Mouse (Mus musculus): ENCODE results near the gene Igsf3. TPM values are rescaled to one million over a fixed set of nuclear protein-coding genes. Genes with fewer than 3 reads are reported as not detected.

The Igsf3 gene
- polyA plus RNA-seq, 1 experiment from 2014 or later = 79.1 TPM

DNA sequence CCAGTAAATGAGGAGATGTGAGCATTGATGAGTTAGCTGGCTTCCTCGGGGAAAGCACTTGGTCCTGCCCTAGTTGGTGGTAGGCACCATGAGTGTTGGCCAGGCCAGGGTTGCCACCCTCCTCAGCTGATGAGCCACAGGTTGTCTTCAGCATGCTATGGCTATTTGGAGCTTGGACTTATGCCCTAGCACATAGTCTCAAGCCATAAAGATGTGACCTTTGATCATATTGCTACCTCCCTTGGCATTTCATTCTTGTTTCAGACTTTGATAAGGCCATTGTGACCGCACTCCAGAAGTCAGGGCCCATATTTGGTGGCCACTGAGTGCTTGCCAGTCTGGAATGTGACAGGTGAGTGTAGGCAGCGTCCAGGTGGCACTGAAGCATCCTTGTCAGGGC is 19.2 kb downstream of the Igsf3 start:
- Histone ChIP-seq H3K27me3 (0 out of 2 replicates have a peak, but pooled peaks cover 9% of the 10 kb centered on the region), H3K9ac (replicated peaks) (no peak overlapping the region), H3K4me2 (replicated peaks) (no peak overlapping the region), H3K9me3 (no peaks in the 10 kb centered on the region), H3K4me1 (replicated peaks) (peaks cover 93% of the 10 kb centered on the region), H3K27ac (no peak overlapping the region), H3K36me3 (no peaks in the 10 kb centered on the region), H3K4me3 (replicated peaks) (no peak overlapping the region)
- ATAC-seq = no peak
- WGBS = 91% methylated on average over 3 of the region's 3 CpGs

DNA sequence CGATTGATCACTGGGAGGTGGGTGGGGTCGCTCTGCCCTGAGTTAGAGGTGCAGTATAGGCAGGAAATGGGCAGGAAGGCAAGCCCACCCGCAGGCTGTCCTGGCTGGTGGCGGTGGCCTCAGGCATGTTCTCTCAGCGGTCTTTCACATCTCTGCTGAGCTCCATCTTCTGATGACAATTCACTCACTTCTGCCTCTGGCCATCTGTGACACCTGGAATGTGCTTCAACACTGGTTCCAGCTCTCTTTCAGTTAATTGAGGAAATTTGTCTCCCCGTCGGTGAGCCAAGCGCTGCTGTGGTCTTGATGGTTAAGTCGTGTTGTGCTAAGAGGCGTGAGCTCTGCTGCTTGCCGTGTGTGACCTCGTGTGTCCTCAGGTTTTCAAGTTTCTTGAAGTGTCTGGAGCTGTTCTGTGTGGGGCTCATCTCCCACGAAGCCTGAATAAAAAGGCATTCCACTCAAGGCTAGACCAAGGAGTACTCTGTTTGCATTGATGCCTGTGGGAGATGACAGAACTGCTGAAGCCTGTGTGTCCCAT is 19.9 kb downstream of the Igsf3 start:
- no peak overlapping the region for H3K4me2 ChIP-seq (replicated peaks)
- no peaks in the 10 kb centered on the region for H3K9me3 ChIP-seq
- H3K27ac ChIP-seq = no peak overlapping the region
- H3K4me3 ChIP-seq (replicated peaks) = no peak overlapping the region
- peaks cover 86% of the 10 kb centered on the region for H3K4me1 ChIP-seq (replicated peaks)
- no peak for ATAC-seq
- H3K36me3 ChIP-seq = no peaks in the 10 kb centered on the region
- 74% methylated on average over 13 of the region's 13 CpGs for WGBS
- H3K27me3 ChIP-seq = 0 out of 2 replicates have a peak, but pooled peaks cover 6% of the 10 kb centered on the region
- H3K9ac ChIP-seq (replicated peaks) = no peak overlapping the region

DNA sequence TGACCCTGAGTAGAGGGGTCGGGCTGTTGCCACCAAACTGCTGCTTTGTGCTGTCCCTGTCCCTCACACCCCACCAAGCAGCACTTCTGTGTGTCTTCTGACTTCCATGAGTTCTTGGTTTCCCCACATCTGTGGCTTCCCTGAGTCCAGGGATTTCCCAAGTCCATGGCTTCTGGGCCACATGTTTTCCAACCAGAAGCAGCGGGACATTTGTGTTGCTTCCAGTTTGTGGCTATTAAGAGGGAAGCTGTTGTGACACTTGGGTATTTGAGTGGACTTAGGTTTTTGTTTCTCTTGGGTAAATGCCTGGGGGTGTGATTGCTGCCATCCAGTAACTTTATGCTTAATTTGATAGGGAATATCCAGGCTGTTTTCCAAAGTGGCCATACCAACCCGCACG is 20.5 kb downstream of the Igsf3 start:
- Histone ChIP-seq H3K4me3 (replicated peaks) (no peak overlapping the region), H3K4me1 (replicated peaks) (peaks cover 83% of the 10 kb centered on the region), H3K27me3 (0 out of 2 replicates have a peak, but pooled peaks cover 6% of the 10 kb centered on the region), H3K36me3 (no peaks in the 10 kb centered on the region), H3K27ac (no peak overlapping the region), H3K4me2 (replicated peaks) (no peak overlapping the region), H3K9me3 (no peaks in the 10 kb centered on the region), H3K9ac (replicated peaks) (no peak overlapping the region)
- no peak for ATAC-seq
- WGBS = 81% methylated on average over 4 of the region's 4 CpGs

DNA sequence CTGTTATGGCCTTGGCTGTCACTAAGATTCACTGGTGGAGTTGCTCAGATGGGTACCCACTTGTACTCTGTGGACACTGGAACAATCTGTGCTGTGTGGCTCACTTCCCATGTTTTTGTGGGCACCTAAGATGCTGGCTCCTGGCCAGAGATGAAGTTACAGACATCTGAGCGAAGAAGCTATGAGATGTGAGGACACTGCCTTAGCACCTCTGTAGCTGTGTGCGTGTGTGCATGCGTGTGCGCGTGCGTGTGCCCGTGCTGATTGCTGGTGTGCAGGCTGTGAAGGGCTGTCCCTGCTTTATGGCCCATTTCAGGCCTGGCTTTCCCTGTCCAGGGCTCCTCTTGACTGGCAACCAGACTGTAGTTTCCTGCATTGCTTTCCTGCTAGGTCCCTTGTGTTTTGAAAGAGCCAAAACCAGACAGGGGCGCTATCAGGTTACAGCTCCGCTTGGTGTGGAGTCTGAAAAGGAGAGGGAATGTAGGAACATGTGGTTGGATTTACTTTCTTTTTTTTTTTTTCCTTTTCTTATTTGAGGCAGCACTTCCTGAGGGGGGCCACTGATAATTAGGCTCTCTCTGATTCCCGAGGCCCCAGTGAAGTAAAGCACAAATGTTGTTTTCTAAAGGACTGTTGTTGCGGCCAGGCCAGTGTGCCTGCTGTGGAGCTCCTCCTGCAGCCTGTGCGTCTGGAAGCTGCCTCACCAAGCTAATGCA is 21.3 kb downstream of the Igsf3 start:
- no peak for ATAC-seq

DNA sequence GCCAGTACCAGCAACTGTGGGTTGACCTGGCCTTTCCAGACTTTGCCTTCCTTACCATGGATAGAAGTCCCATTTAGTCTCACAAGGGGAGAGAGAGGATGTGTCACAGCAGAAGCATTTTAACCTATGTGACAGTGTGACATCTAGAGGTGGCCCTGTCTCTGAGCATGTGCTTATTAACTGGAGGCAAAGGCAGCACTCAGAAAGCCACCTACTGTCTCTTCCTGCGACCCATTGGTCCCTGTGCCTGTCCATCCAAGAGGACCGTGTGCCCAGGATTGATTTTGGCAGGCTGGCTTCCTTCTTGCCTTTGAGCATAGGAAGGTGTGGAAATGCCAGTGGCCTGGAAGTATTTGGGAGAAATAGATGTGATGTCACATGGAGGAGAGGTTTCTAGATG is 22.0 kb downstream of the Igsf3 start:
- 0 out of 2 replicates have a peak, but pooled peaks cover 6% of the 10 kb centered on the region for H3K27me3 ChIP-seq
- no peak for ATAC-seq
- H3K36me3 ChIP-seq = no peaks in the 10 kb centered on the region
- no peaks in the 10 kb centered on the region for H3K9me3 ChIP-seq
- H3K9ac ChIP-seq (replicated peaks) = no peak overlapping the region
- no peak overlapping the region for H3K4me3 ChIP-seq (replicated peaks)
- H3K4me1 ChIP-seq (replicated peaks) = peaks cover 68% of the 10 kb centered on the region
- 72% methylated on average over 2 of the region's 2 CpGs for WGBS
- H3K4me2 ChIP-seq (replicated peaks) = no peak overlapping the region
- H3K27ac ChIP-seq = 0 out of 2 replicates have a peak overlapping the region, but pooled peaks have one; percentile 21

More for the DNA sequence above, 21.3 kb downstream of the Igsf3 start:
- H3K4me1 ChIP-seq (replicated peaks) = peaks cover 75% of the 10 kb centered on the region
- no peak overlapping the region for H3K4me3 ChIP-seq (replicated peaks)
- H3K9ac ChIP-seq (replicated peaks) = no peak overlapping the region
- no peak overlapping the region for H3K4me2 ChIP-seq (replicated peaks)
- no peaks in the 10 kb centered on the region for H3K36me3 ChIP-seq
- no peaks in the 10 kb centered on the region for H3K9me3 ChIP-seq
- 46% methylated on average over 12 of the region's 12 CpGs for WGBS
- 0 out of 2 replicates have a peak overlapping the region, but pooled peaks have one; percentile 40 for H3K27ac ChIP-seq
- 0 out of 2 replicates have a peak, but pooled peaks cover 6% of the 10 kb centered on the region for H3K27me3 ChIP-seq

DNA sequence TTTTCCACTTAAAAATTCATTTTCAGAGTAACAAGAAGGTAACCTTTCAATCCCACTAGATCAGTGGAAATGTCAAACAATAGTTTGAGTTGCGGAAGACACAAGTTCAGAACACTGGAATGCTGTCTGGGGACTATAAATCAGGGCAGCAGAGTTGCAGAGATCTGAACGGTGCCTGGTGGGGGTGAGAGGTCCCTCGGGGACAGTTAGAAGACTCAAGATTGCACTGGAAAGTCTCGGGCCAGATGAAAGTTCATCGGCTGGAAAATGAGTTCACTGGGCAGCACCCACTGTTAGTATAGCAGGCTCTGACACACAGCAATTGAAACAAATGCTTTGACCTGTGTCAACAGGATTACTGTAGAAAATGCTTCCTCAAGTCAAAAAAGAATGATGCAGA is 24.6 kb downstream of the Igsf3 start:
- ATAC-seq = no peak
- 68% methylated on average over 5 of the region's 5 CpGs for WGBS
- no peak overlapping the region for H3K27ac ChIP-seq

DNA sequence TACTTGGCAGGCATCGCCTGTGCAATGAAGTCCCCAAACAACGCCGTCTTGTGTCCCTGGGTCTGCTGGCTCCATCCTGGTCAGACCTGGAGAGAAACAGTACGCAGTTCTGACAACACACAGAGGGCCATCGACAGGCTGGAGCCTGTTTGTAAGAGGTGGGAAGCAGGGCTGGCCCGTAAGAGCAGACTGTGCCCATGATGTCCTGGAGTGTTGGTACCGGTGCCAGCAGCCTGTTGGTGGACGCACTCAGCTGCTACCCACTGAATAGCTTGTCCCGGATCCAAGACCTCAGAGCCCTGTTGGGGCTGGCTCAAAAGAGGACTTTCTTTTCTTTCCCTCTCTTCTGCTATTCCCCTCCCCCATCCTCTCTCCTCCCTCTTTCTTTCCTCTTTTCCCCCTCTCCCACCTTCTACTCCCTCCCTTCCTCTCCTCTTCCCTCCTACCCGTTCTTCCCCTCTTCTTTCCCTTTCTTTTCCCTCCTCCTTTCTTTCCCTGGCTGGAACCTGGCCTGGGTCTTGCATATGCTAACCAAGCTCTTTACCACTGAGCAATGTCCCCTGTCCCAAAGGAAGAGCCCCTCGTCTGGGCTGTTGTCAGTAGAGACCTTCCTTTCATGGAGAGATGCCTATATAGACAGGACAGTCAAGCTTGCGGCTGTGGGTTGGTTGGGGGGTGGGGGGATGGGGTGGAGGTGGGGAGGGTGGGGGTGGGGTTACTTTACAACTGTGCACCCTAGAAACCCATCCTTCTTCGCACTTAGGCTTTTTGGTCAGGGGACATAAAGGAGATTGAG is 27.9 kb downstream of the Igsf3 start:
- ATAC-seq = peak; percentile 38
- no peak overlapping the region for H3K4me3 ChIP-seq (replicated peaks)
- 68% methylated on average over 13 of the region's 13 CpGs for WGBS
- no peaks in the 10 kb centered on the region for H3K9me3 ChIP-seq
- no peaks in the 10 kb centered on the region for H3K27me3 ChIP-seq
- no peak overlapping the region for H3K9ac ChIP-seq (replicated peaks)
- H3K4me1 ChIP-seq (replicated peaks) = peaks cover 47% of the 10 kb centered on the region
- no peak overlapping the region for H3K4me2 ChIP-seq (replicated peaks)
- no peak overlapping the region for H3K27ac ChIP-seq
- H3K36me3 ChIP-seq = no peaks in the 10 kb centered on the region

More for the DNA sequence above, 24.6 kb downstream of the Igsf3 start:
- Histone ChIP-seq H3K27me3 (0 out of 2 replicates have a peak, but pooled peaks cover 2% of the 10 kb centered on the region), H3K9me3 (no peaks in the 10 kb centered on the region), H3K36me3 (no peaks in the 10 kb centered on the region), H3K4me2 (replicated peaks) (no peak overlapping the region), H3K4me1 (replicated peaks) (peaks cover 63% of the 10 kb centered on the region), H3K9ac (replicated peaks) (no peak overlapping the region), H3K4me3 (replicated peaks) (no peak overlapping the region)

DNA sequence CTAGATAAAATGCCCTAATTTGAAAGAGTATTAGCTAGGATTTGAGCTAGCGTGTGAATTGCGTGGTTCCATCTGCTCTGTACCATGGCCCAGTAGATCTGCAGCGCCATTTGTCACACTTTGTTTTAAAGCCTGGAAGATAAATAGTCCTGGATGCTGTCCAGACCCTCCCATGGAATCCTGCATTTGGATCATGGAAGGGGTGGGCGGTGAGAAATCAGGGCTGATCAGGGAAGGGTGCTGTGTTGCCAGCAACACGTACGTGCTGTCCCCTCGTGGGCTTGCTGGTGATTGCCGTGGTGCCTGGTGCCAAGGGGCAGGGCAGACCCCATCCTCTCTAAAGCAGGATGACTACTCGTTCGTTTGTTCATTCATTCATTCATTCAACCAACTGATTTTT is 28.6 kb downstream of the Igsf3 start:
- Histone ChIP-seq H3K9me3 (no peaks in the 10 kb centered on the region), H3K36me3 (no peaks in the 10 kb centered on the region), H3K27me3 (no peaks in the 10 kb centered on the region), H3K4me1 (replicated peaks) (peaks cover 48% of the 10 kb centered on the region), H3K4me2 (replicated peaks) (no peak overlapping the region), H3K27ac (no peak overlapping the region), H3K4me3 (replicated peaks) (no peak overlapping the region), H3K9ac (replicated peaks) (no peak overlapping the region)
- WGBS = 85% methylated on average over 10 of the region's 10 CpGs
- ATAC-seq = no peak

DNA sequence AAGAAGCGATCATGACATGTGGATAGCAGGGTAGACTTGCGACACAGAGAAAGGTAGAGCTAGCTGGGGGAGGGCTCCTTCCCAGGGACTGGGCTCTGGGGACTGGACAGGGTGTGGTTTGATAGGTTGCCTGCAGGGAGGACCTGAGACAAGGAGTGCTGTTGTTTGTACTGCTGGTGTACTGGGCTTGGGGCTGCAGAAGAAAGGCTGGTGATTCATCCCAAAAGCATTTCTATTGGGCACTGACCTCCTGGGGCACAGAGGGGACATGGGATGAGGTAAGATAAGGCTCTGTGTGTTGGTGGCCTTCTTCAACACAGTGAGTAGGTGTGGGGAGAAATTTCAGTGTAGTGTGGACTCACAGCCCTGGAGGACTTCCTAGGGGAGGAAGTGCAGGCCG is 29.2 kb downstream of the Igsf3 start:
- peaks cover 54% of the 10 kb centered on the region for H3K4me1 ChIP-seq (replicated peaks)
- H3K27ac ChIP-seq = no peak overlapping the region
- no peaks in the 10 kb centered on the region for H3K27me3 ChIP-seq
- no peak for ATAC-seq
- no peak overlapping the region for H3K9ac ChIP-seq (replicated peaks)
- 82% methylated on average over 3 of the region's 3 CpGs for WGBS
- H3K4me2 ChIP-seq (replicated peaks) = no peak overlapping the region
- no peak overlapping the region for H3K4me3 ChIP-seq (replicated peaks)
- no peaks in the 10 kb centered on the region for H3K9me3 ChIP-seq
- no peaks in the 10 kb centered on the region for H3K36me3 ChIP-seq

DNA sequence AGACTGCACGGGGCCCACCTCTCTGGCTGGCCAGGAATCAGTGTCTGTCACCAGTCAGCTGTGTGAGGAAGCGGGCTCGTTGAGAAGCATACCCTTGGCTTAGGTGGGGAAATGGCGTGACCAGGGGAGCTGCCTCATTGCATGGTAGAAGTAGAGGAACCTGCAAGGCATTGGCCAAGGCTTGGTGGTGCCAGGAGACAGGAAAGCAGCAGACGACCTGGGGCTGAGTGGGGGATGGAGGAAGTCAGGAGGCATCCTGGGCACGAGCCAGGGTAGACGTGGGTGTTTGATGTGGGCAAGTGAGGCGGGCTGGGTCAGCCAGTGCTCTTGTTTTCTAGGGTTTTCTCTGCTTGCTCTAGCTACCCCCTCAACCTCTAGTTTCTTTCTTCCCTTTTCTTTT is 30.7 kb downstream of the Igsf3 start:
- Histone ChIP-seq H3K4me3 (replicated peaks) (no peak overlapping the region), H3K4me2 (replicated peaks) (no peak overlapping the region), H3K9ac (replicated peaks) (no peak overlapping the region), H3K4me1 (replicated peaks) (peaks cover 56% of the 10 kb centered on the region), H3K36me3 (no peaks in the 10 kb centered on the region), H3K9me3 (no peaks in the 10 kb centered on the region), H3K27ac (no peak overlapping the region), H3K27me3 (no peaks in the 10 kb centered on the region)
- 82% methylated on average over 8 of the region's 8 CpGs for WGBS
- no peak for ATAC-seq

DNA sequence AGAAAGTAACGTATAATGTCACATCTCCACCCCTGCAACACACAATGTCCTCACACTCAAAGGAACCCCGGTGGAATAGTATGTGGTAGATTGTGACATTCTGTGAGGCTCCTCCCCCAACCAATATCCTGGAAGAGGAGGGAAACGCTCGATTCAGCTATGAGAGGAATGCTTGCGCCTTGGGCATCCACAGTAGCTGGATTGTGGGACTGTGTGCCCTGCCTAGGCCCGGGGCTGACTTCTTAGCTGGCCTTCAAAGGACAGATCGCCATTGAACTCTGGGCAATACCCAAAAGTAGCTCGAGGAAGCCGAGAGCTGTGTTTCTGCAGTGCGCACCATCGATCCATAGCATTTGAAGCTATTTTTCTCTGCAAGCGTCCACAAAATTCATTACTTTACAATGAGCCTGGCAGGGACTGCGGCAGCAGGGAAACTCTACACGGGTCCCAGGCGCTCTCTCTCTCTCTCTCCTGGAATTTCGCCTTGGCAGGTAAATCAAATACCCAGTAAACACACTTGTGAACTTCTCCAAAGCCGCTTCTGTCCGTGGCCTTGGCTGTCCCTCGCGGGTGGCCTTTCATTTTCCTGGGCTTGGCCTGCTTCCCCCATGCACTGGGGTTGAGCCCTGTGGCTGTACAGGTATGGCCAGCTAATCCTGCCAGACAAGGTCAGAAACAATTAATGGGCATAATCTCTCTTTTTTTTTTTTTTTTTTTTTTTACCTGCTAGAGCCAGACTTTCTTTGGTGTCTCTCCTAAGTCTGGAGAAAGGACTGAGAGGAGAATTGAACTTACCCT is 32.3 kb downstream of the Igsf3 start:
- no peak overlapping the region for H3K9ac ChIP-seq (replicated peaks)
- H3K4me2 ChIP-seq (replicated peaks) = no peak overlapping the region
- peaks cover 57% of the 10 kb centered on the region for H3K4me1 ChIP-seq (replicated peaks)
- H3K36me3 ChIP-seq = no peaks in the 10 kb centered on the region
- 54% methylated on average over 20 of the region's 20 CpGs for WGBS
- peak; percentile 13; the same call in 1 of the 2 replicates for ATAC-seq
- no peaks in the 10 kb centered on the region for H3K27me3 ChIP-seq
- no peaks in the 10 kb centered on the region for H3K9me3 ChIP-seq
- H3K4me3 ChIP-seq (replicated peaks) = no peak overlapping the region
- peak overlapping the region; percentile 32; the same call in 1 of the 2 replicates for H3K27ac ChIP-seq
